Mouse (Mus musculus): ENCODE results near the gene Sgms2.

DNA sequence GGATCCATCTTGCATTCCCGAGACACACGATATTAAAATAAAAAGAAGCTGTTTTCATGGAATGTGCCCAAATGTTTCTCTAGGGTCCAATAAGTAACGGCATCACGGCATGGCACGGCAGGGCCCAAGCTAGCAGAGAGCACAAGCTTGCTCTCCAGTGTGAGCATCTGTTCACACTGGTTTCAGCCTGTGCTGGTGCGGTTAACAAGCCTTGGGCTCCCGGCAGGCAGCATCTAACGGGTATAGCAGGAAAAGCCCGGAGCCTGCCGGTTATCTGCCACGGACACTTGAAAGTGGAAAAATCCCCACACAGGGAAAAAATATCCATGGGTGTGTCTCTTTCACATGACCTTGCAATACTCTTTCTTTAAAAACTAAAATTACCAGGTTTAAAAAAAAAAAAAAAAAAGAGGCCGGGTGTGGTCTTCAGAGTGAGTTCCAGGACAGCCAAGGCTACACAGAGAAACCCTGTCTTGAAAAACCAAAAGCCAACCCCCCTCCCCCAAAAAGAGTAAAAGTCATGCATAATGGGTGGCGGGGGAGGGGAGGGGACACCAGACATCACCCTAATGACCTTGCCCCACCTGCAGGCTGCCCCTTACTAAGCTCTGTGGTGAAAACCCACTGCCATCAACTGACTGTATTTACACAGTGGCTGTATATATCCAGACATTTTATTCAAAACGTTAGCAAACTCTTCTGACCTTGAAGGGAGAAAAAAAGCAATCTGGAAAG is 169.0 kb downstream of the Sgms2 start:
- TF ChIP-seq CTCF (IDR thresholded peaks at IDR 0.05; ENCODE audit: extremely low read depth, insufficient read length, insufficient replicate concordance, low read depth, low read length), result no peak
- no peak for TF ChIP-seq POLR2A (IDR thresholded peaks at IDR 0.05; ENCODE audit: low read depth, low read length)
